Mouse (Mus musculus): ENCODE data around the gene Acbd7. TPM values are rescaled to one million over a fixed set of nuclear protein-coding genes. Genes with fewer than 3 reads are reported as not detected.

Gene Acbd7
- total RNA-seq, 2 experiments from 2014 or later, result 1.6 to 1.9 TPM

DNA sequence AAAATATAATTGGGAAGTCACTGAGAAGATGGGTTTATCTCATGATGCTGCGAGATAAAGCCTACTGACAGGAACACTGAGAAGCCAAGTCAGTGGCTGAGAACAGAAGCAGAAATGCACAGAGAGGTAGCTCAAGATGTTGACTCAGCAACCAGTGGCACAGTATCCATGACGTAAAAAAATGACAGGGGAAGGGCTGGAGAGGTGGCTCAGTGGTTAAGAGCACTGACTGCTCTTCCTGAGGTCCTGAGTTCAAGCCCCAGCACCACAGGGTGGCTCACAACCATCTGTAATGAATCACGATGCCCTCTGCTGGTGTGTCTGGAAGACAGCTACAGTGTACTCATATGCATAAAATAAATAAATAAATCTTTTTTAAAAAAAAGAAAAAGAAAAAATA is 25.1 kb downstream of the Acbd7 start:
- no peak for DNase-seq (ENCODE audit: low spot score in 2 of 2)

DNA sequence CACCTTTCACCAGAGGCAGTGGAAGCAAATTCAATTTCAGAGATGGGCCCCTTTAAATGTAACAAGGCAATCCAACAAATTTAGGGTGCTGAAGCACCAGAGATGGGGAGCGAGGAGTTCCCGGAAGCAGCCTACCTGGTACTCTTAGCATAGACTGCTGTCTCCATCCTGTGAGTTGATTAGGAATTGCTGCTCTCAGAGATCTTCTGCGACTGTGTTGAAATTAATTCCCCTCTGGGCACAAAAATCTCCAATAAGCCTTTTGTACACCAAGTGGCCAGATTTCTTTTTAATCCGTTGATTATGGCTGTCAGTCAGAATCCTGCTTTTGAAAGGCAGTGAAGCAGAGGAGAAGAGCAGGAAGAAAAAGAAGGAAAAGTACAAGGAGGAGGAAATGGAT is 29.2 kb downstream of the Acbd7 start:
- DNase-seq (ENCODE audit: low spot score in 2 of 2), result no peak

DNA sequence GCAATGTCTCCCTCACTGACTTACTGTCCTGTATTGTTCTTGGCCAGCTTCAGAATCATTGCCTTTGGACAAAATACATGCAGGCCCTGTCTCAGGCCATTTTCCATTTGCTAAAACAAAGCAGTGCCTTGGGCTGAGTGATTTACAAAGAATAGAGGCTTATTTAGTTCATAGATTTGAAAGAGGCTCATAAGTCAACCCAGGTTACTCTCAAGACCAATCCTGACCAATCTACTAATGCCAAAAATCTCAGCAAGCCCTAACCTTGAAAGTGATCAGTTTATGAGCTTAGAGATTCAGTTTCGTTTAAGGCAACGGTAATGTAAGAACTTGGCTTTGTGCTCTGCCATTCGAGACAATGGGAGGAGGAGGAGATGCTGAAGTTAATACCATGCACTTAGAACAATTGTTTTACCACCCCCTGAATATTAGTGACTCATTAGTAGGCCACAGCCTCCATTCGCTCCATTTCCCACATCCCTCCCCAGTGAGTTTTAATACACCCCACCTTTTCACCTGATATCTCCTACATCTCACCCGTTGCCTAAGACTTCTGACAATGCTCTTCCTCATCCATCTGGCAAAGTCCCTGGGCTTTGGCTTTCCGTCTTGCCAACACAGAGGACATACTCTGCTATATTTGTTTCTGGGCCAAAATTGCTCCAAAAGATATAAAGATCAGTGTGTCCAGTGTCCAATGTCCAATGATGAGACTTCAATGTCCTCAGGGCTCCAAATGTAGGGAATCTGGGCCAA is 51.3 kb downstream of the Acbd7 start:
- no peak for DNase-seq (ENCODE audit: low spot score in 2 of 2)

Other genes starting within 250 kb of the Acbd7 start
- gene Fam171a1, start 221.9 kb upstream of the Acbd7 start, total RNA-seq (2021), result 10 to 100 TPM; 62.1 to 65.9 TPM
- 10 to 100 TPM; 71.5 to 73.1 TPM for gene Nmt2, start 52.0 kb upstream of the Acbd7 start, total RNA-seq (2021)
- 1 to 10 TPM; 7.5 to 9.7 TPM for gene Rpp38, start 3.5 kb upstream of the Acbd7 start, total RNA-seq (2021)
- not detected for gene Olah, start 61.0 kb downstream of the Acbd7 start, total RNA-seq (2021)
- gene Meig1, start 86.5 kb downstream of the Acbd7 start, total RNA-seq (2021), result 1 to 10 TPM; 5.5 to 5.9 TPM
- 10 to 100 TPM in 1 of 2 experiments, 1 to 10 TPM in 1; 9.8 to 12.9 TPM for gene Dclre1c, start 88.0 kb downstream of the Acbd7 start, total RNA-seq (2021)
- 1 to 10 TPM; 3.2 to 3.4 TPM for gene Suv39h2, start 138.9 kb downstream of the Acbd7 start, total RNA-seq (2021)
- gene Gm45902, start 176.6 kb downstream of the Acbd7 start, total RNA-seq (2021), result 1 to 10 TPM; 5.0 to 6.9 TPM
- gene Hspa14, start 176.6 kb downstream of the Acbd7 start, total RNA-seq (2021), result 10 to 100 TPM; 42.3 to 47.7 TPM
- 1 to 10 TPM in 1 of 2 experiments, under 1 TPM in 1; 0.99 to 2.0 TPM for gene Cdnf, start 176.9 kb downstream of the Acbd7 start, total RNA-seq (2021)
- 10 to 100 TPM; 24.5 to 26.5 TPM for gene Fam107b, start 234.3 kb downstream of the Acbd7 start, total RNA-seq (2021)